Mouse (Mus musculus) CH12F3 (cell line): ENCODE data around the gene Ehbp1.

Experiments used
- in situ Hi-C: fragments of 300-500 bp; cut with MboI; formaldehyde crosslinking; loops from 2 replicates; pipeline ENCODE4 v1.14.3; 2020; ENCODE audit warnings: low sequenced_read_pairs

Gene Ehbp1

GRCm38 (mm10) chr11:22342242-22343207, at the start of gene Ehbp1:
Gene Ehbp1, minus strand, starts transcription at chr11:22342292.
- in situ Hi-C loops = no loop called here

- in situ Hi-C loops = no loop called here
Observed at GRCm38 (mm10) chr11:22387472-22388098, 45.5 kb upstream of the Ehbp1 start.

- in situ Hi-C loops = no loop called here
Observed at GRCm38 (mm10) chr11:22383532-22383931, 41.4 kb upstream of the Ehbp1 start.

- in situ Hi-C loops = no loop called here
Observed at GRCm38 (mm10) chr11:22374811-22375210, 32.7 kb upstream of the Ehbp1 start.

GRCm38 (mm10) chr11:22373290-22373674, 31.2 kb upstream of the Ehbp1 start:
- in situ Hi-C loops = no loop called here

GRCm38 (mm10) chr11:22372609-22373289, 30.7 kb upstream of the Ehbp1 start:
- in situ Hi-C loops = no loop called here

- in situ Hi-C loops = no loop called here
Observed at GRCm38 (mm10) chr11:22369841-22370240, 27.7 kb upstream of the Ehbp1 start.

- in situ Hi-C loops = no loop called here
Observed at GRCm38 (mm10) chr11:22368621-22369020, 26.5 kb upstream of the Ehbp1 start.

GRCm38 (mm10) chr11:22366486-22366885, 24.4 kb upstream of the Ehbp1 start:
- in situ Hi-C loops = no loop called here

- in situ Hi-C loops = no loop called here
Observed at GRCm38 (mm10) chr11:22353962-22354621, 12.0 kb upstream of the Ehbp1 start.

GRCm38 (mm10) chr11:22349945-22350344, 7.9 kb upstream of the Ehbp1 start:
- in situ Hi-C loops = no loop called here

- in situ Hi-C loops = no loop called here
Observed at GRCm38 (mm10) chr11:22348536-22348910, 6.4 kb upstream of the Ehbp1 start.

- in situ Hi-C loops = no loop called here
Observed at GRCm38 (mm10) chr11:22347651-22348535, 5.8 kb upstream of the Ehbp1 start.

GRCm38 (mm10) chr11:22327302-22327910, 14.7 kb downstream of the Ehbp1 start:
- in situ Hi-C loops = no loop called here

GRCm38 (mm10) chr11:22317824-22318411, 24.2 kb downstream of the Ehbp1 start:
- in situ Hi-C loops = no loop called here

- in situ Hi-C loops = no loop called here
Observed at GRCm38 (mm10) chr11:22315801-22316200, 26.3 kb downstream of the Ehbp1 start.

- in situ Hi-C loops = no loop called here
Observed at GRCm38 (mm10) chr11:22301164-22301563, 40.9 kb downstream of the Ehbp1 start.

GRCm38 (mm10) chr11:22289164-22289563, 52.9 kb downstream of the Ehbp1 start:
- in situ Hi-C loops = no loop called here

- in situ Hi-C loops = no loop called here
Observed at GRCm38 (mm10) chr11:22287513-22287900, 54.6 kb downstream of the Ehbp1 start.
